Mouse (Mus musculus): ENCODE results near the gene 1700028P14Rik.

- no peak for TF ChIP-seq GATA1 (IDR thresholded peaks at IDR 0.05; ENCODE audit: low read length)
- TF ChIP-seq TAL1 (IDR thresholded peaks at IDR 0.05; ENCODE audit: low read length): no peak
Measured at GRCm38 (mm10) chr19:23563693-23564092, 88.9 kb downstream of the 1700028P14Rik start.

Measured in erythroblast, embryonic 14.5 days (primary cell).